Mouse (Mus musculus): ENCODE results near the gene Myo18b. TPM values are rescaled to one million over a fixed set of nuclear protein-coding genes. Genes with fewer than 3 reads are reported as not detected.

The Myo18b gene
- not detected for polyA plus RNA-seq (2017; shearing (Covaris generic))

GRCm38 (mm10) chr5:112895674-112896654 is at the start of gene Myo18b:
TSS of gene Myo18b (minus strand) at chr5:112896362.

Other genes starting within 250 kb of the Myo18b start
- not detected for gene Grk3, start 119.4 kb upstream of the Myo18b start, polyA plus RNA-seq (2017; shearing (Covaris generic))
- not detected for gene Crybb2, start 173.8 kb upstream of the Myo18b start, polyA plus RNA-seq (2017; shearing (Covaris generic))
- not detected for gene Crybb3, start 185.2 kb upstream of the Myo18b start, polyA plus RNA-seq (2017; shearing (Covaris generic))